Mouse (Mus musculus): ENCODE data around the gene Actn4. TPM values are rescaled to one million over a fixed set of nuclear protein-coding genes. Genes with fewer than 3 reads are reported as not detected.

The Actn4 gene
- polyA plus RNA-seq, 1 experiment from 2014 or later, result 141 TPM

DNA sequence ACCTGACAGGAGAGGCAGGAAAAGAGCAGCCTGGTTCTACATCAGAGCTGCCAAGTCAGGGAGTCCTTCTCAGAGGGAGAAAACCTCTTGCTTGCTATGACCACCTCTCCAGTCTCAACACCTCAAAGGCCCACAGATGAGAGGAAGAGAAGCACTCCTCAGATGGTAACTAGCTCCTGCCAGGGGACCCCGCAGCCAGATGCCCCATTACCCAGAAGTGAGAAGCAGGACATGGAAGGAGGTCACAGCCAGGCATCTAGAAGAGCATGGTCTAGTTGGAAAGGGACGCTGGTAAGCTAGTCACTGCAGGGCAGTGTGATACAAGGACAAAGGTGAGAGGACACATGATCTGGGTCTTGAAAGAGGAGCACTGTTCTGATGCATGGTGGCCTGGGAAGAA lies 28.3 kb downstream of the Actn4 start:
- H3K4me3 ChIP-seq (ENCODE audit: low read depth, low read length), result no peak overlapping the region
- H3K36me3 ChIP-seq (ENCODE audit: control insufficient read depth, insufficient read depth, low read length), result no peaks in the 10 kb centered on the region
- H3K27ac ChIP-seq (ENCODE audit: low read depth, low read length), result no peak overlapping the region
- ATAC-seq (ENCODE audit: low FRiP score), result no peak
- no peak overlapping the region for H3K4me2 ChIP-seq
- WGBS, result 96% methylated on average over 2 of the region's 2 CpGs
- no peak overlapping the region for H3K9ac ChIP-seq (ENCODE audit: low read length)
- H3K4me1 ChIP-seq (ENCODE audit: control insufficient read depth, insufficient read depth, low read length), result peaks cover 6% of the 10 kb centered on the region; the same call in 1 of the 2 replicates
- no peaks in the 10 kb centered on the region for H3K27me3 ChIP-seq (ENCODE audit: control insufficient read depth, insufficient read depth, low read length)
- no peaks in the 10 kb centered on the region for H3K9me3 ChIP-seq (ENCODE audit: control insufficient read depth, low read length)
- no peak for DNase-seq (ENCODE audit: low spot score, missing footprints)

DNA sequence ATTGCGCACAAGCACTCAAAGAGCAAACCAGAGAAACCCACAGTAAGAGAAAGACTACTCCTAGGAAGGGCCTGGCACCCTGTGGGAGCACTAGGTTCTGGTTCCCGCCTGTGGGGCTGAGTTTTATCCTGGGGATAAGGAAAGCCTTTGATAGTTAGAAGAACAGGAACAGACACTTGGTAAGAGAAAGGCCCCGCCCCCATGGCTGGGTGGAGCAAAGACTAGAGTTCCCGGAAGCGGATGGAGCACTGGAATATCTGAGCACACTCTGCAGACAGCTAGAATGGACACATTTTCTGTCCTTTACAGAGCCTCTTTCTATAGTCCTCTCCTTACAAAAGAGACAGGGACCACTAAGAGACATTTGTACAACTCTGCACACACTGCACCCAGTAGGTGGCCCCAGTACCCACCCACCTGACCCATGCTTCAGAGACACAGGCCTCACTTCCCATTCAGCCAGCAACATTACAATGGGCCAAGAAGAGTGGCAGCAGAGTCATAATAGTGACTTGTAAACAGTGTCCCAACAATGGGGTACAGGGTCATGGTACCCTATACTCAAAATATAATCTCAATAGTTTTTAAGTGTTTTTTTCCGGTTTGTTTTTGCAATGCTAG lies 29.6 kb downstream of the Actn4 start:
- H3K4me1 ChIP-seq (ENCODE audit: control insufficient read depth, insufficient read depth, low read length), result peaks cover 6% of the 10 kb centered on the region; the same call in 1 of the 2 replicates
- ATAC-seq (ENCODE audit: low FRiP score) (no peak), DNase-seq (ENCODE audit: low spot score, missing footprints) (no peak)
- no peaks in the 10 kb centered on the region for H3K36me3 ChIP-seq (ENCODE audit: control insufficient read depth, insufficient read depth, low read length)
- H3K27ac ChIP-seq (ENCODE audit: low read depth, low read length), result no peak overlapping the region
- H3K9ac ChIP-seq (ENCODE audit: low read length), result no peak overlapping the region
- H3K4me3 ChIP-seq (ENCODE audit: low read depth, low read length), result no peak overlapping the region
- H3K9me3 ChIP-seq (ENCODE audit: control insufficient read depth, low read length), result no peaks in the 10 kb centered on the region
- H3K4me2 ChIP-seq, result no peak overlapping the region
- no peaks in the 10 kb centered on the region for H3K27me3 ChIP-seq (ENCODE audit: control insufficient read depth, insufficient read depth, low read length)
- 85% methylated on average over 6 of the region's 6 CpGs for WGBS

DNA sequence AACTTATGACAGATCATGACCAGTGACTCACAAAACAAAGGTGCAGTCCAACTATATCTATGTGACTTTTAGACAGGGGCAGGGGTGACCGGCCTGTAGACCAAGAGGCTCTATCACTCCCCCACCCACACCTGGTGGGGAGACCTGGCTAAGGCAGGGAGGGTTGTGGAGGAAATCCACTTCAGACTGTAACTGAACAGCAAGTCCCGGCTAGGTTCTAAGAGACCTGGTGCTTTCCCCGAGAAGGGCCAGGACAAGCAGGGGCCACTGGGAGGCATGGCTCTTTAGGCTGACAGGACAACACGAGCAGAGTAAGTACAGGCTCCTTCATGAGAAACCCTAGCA lies 30.5 kb downstream of the Actn4 start:
- ATAC-seq (ENCODE audit: low FRiP score) (no peak), DNase-seq (ENCODE audit: low spot score, missing footprints) (no peak)
- H3K27me3 ChIP-seq (ENCODE audit: control insufficient read depth, insufficient read depth, low read length), result no peaks in the 10 kb centered on the region
- no peak overlapping the region for H3K27ac ChIP-seq (ENCODE audit: low read depth, low read length)
- H3K9ac ChIP-seq (ENCODE audit: low read length), result no peak overlapping the region
- 91% methylated on average over 4 of the region's 4 CpGs for WGBS
- H3K4me3 ChIP-seq (ENCODE audit: low read depth, low read length), result no peak overlapping the region
- no peaks in the 10 kb centered on the region for H3K36me3 ChIP-seq (ENCODE audit: control insufficient read depth, insufficient read depth, low read length)
- peaks cover under 1% of the 10 kb centered on the region; the same call in 1 of the 2 replicates for H3K4me1 ChIP-seq (ENCODE audit: control insufficient read depth, insufficient read depth, low read length)
- H3K4me2 ChIP-seq, result no peak overlapping the region
- no peaks in the 10 kb centered on the region for H3K9me3 ChIP-seq (ENCODE audit: control insufficient read depth, low read length)

DNA sequence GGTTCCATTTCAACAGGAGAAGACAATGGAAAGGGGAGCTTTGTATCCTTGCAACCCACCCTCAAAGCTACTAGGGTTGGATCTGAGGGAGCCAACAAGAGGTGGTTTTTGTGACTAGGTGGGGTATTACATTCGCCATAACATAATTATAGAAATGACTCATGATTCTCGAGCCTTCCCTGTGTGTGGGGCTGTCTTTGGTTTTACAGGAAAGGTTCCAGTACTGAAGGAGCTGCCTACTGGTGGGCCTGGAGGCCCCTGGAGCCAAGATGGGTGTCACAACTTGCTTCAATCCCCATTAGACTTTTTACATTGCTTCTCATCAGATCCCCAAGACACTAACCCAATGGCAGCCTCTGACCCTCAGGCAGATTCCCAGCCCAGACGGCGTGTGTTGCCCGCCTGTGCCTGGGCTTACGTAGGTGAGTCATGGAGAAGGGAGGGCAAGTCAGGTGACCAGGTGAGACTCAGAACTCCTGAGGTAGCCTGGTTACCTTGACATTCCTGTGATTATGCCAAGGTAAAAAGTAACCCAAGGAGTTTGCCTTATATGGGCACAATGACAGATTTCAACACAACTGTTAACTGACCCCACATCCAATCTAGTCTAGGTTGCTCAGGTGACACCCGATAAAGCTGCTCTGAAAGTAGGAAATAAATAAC lies 31.0 kb downstream of the Actn4 start:
- Histone ChIP-seq H3K27ac (ENCODE audit: low read depth, low read length) (no peak overlapping the region), H3K36me3 (ENCODE audit: control insufficient read depth, insufficient read depth, low read length) (no peaks in the 10 kb centered on the region), H3K9ac (ENCODE audit: low read length) (no peak overlapping the region), H3K9me3 (ENCODE audit: control insufficient read depth, low read length) (no peaks in the 10 kb centered on the region), H3K27me3 (ENCODE audit: control insufficient read depth, insufficient read depth, low read length) (no peaks in the 10 kb centered on the region), H3K4me2 (no peak overlapping the region), H3K4me3 (ENCODE audit: low read depth, low read length) (no peak overlapping the region), H3K4me1 (ENCODE audit: control insufficient read depth, insufficient read depth, low read length) (no peaks in the 10 kb centered on the region)
- WGBS, result 95% methylated on average over 7 of the region's 7 CpGs
- ATAC-seq (ENCODE audit: low FRiP score) (no peak), DNase-seq (ENCODE audit: low spot score, missing footprints) (no peak)

DNA sequence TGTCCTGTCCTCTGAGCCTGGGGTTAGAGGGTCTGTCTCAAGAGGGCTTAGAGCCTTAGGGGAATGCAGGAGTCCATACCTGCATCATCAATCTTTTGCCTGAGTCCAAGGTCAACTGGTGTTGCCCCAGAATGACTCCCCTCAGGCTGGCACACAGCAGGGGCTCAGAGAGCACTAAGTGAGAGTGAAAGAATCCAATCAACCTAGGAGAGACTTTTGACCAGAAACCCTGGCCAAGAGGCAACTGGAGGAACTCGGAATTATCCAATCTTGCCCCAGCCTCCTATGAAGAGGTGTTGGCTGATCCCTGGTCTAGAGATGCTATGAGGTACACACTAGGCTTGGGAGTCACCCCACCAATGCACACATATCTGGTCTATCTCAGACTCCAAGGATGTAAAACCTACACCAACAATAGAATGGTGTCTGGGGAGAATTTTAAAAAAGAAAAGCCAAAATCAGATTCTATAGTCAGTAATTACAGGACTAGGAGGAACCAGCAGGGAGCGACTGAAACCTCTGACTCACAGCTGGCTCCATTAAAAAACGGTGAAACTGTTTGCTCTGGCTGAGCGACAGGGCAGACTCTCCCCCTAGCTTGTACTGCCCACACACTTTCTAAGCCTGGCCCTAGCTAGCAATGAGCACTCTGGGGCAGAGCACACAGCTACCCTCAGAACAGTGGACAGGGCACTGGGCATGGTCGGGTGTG lies 31.7 kb downstream of the Actn4 start:
- no peak overlapping the region for H3K4me2 ChIP-seq
- ATAC-seq (ENCODE audit: low FRiP score) (no peak), DNase-seq (ENCODE audit: low spot score, missing footprints) (no peak)
- no peak overlapping the region for H3K4me3 ChIP-seq (ENCODE audit: low read depth, low read length)
- H3K27ac ChIP-seq (ENCODE audit: low read depth, low read length), result no peak overlapping the region
- no peaks in the 10 kb centered on the region for H3K9me3 ChIP-seq (ENCODE audit: control insufficient read depth, low read length)
- no peaks in the 10 kb centered on the region for H3K4me1 ChIP-seq (ENCODE audit: control insufficient read depth, insufficient read depth, low read length)
- H3K36me3 ChIP-seq (ENCODE audit: control insufficient read depth, insufficient read depth, low read length), result no peaks in the 10 kb centered on the region
- WGBS, result 72% methylated on average over 5 of the region's 5 CpGs
- no peaks in the 10 kb centered on the region for H3K27me3 ChIP-seq (ENCODE audit: control insufficient read depth, insufficient read depth, low read length)
- H3K9ac ChIP-seq (ENCODE audit: low read length), result no peak overlapping the region

DNA sequence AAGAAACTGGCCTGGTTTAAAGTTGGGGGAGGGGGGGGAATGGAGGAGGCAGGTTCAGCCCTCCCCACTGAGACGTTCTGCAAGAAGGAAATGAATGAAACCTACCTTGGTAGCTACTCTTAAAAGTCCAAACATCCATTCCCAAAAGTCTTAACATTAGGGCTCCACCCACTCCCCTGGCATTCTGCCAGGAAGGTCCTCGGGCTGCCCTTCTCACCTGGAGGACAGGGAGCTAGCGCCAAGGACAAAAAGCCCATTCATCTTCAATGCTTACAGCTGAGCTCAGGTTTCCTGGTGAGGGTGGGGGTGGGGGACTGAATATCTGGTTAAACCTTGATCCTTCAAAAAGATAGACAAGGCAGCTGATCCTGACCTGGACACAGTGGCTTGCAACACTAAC lies 32.8 kb downstream of the Actn4 start:
- no peak for DNase-seq (ENCODE audit: low spot score, missing footprints)
- Histone ChIP-seq H3K4me1 (ENCODE audit: control insufficient read depth, insufficient read depth, low read length) (peaks cover 5% of the 10 kb centered on the region), H3K9me3 (ENCODE audit: control insufficient read depth, low read length) (no peaks in the 10 kb centered on the region), H3K27ac (ENCODE audit: low read depth, low read length) (no peak overlapping the region), H3K27me3 (ENCODE audit: control insufficient read depth, insufficient read depth, low read length) (no peaks in the 10 kb centered on the region), H3K36me3 (ENCODE audit: control insufficient read depth, insufficient read depth, low read length) (no peaks in the 10 kb centered on the region), H3K4me3 (ENCODE audit: low read depth, low read length) (no peak overlapping the region), H3K4me2 (no peak overlapping the region), H3K9ac (ENCODE audit: low read length) (no peak overlapping the region)
- WGBS, result 72% methylated on average over 3 of the region's 3 CpGs
- no peak for ATAC-seq (ENCODE audit: low FRiP score)

DNA sequence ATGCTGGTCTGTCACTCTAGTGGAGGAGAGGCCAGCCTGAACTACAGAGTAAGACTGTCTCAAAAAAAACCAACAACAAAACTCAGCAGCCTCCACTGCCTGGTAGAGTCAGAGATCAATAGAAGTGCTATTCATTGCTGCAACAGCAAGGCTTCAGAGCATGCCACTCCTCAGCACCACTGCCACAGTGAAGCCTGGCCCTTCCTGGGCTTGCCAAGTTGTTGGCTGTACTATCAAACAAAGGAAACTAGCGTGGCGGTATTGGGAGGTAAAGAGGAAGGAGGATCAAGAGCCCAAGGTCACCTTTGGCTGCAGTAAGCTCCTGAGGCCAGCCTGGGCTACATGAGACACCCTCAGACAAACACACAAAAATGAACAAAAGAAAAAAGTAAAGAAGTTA lies 36.0 kb downstream of the Actn4 start:
- H3K9ac ChIP-seq (ENCODE audit: low read length), result no peak overlapping the region
- no peaks in the 10 kb centered on the region for H3K27me3 ChIP-seq (ENCODE audit: control insufficient read depth, insufficient read depth, low read length)
- peaks cover 16% of the 10 kb centered on the region for H3K4me1 ChIP-seq (ENCODE audit: control insufficient read depth, insufficient read depth, low read length)
- no peaks in the 10 kb centered on the region for H3K36me3 ChIP-seq (ENCODE audit: control insufficient read depth, insufficient read depth, low read length)
- H3K27ac ChIP-seq (ENCODE audit: low read depth, low read length), result no peak overlapping the region
- no peak overlapping the region for H3K4me3 ChIP-seq (ENCODE audit: low read depth, low read length)
- H3K4me2 ChIP-seq, result no peak overlapping the region
- ATAC-seq (ENCODE audit: low FRiP score), result no peak
- 71% methylated on average over 2 of the region's 2 CpGs for WGBS
- DNase-seq (ENCODE audit: low spot score, missing footprints), result no peak
- H3K9me3 ChIP-seq (ENCODE audit: control insufficient read depth, low read length), result no peaks in the 10 kb centered on the region

DNA sequence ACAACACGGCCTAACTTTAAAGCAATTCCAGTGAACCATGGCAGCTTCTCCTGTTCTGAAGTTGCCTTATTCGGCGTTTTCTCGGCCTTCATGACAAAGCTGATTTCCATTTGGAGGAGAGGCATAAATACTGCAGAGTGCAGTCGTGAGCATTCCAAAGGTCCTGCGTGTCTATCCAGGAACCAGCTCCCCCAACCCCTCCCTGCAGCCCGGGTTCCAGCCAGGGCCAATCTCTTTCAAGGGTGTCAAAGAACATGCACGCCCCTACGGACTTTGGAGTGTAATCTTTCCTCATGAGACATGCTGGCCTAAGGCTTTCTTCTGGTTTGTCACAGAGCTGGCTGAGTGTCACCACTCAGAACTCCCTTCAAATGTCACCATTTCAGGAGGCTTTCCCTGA lies 36.8 kb downstream of the Actn4 start:
- ATAC-seq (ENCODE audit: low FRiP score), result no peak
- Histone ChIP-seq H3K4me2 (no peak overlapping the region), H3K9me3 (ENCODE audit: control insufficient read depth, low read length) (no peaks in the 10 kb centered on the region), H3K27me3 (ENCODE audit: control insufficient read depth, insufficient read depth, low read length) (no peaks in the 10 kb centered on the region), H3K36me3 (ENCODE audit: control insufficient read depth, insufficient read depth, low read length) (no peaks in the 10 kb centered on the region), H3K4me3 (ENCODE audit: low read depth, low read length) (no peak overlapping the region), H3K9ac (ENCODE audit: low read length) (no peak overlapping the region), H3K27ac (ENCODE audit: low read depth, low read length) (no peak overlapping the region), H3K4me1 (ENCODE audit: control insufficient read depth, insufficient read depth, low read length) (peaks cover 16% of the 10 kb centered on the region)
- DNase-seq (ENCODE audit: low spot score, missing footprints), result no peak
- WGBS, result 73% methylated on average over 9 of the region's 9 CpGs

DNA sequence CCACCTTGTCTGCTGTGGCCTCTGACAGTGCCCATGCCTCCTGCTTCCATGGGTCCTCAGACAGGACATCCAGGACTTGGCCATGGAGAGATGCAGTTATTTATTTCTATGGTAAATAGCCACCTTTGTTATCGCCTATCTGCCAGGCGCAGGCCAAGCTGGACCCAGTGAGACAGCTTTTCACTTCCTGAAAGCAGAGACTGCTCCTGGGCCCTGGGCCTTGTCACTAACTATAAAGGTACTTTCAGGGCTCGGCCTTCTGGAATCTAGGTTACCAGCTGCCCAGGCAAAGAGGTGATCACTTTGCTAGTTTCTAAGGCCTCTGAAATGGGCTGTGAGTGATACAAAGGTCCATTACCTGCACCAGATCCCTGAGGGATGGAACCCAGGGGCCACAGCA lies 37.3 kb downstream of the Actn4 start:
- WGBS, result 92% methylated on average over 3 of the region's 3 CpGs
- no peaks in the 10 kb centered on the region for H3K9me3 ChIP-seq (ENCODE audit: control insufficient read depth, low read length)
- DNase-seq (ENCODE audit: low spot score, missing footprints), result no peak
- H3K36me3 ChIP-seq (ENCODE audit: control insufficient read depth, insufficient read depth, low read length), result no peaks in the 10 kb centered on the region
- no peak overlapping the region for H3K27ac ChIP-seq (ENCODE audit: low read depth, low read length)
- H3K9ac ChIP-seq (ENCODE audit: low read length), result no peak overlapping the region
- no peak overlapping the region for H3K4me3 ChIP-seq (ENCODE audit: low read depth, low read length)
- peaks cover 16% of the 10 kb centered on the region for H3K4me1 ChIP-seq (ENCODE audit: control insufficient read depth, insufficient read depth, low read length)
- no peak overlapping the region for H3K4me2 ChIP-seq
- no peak for ATAC-seq (ENCODE audit: low FRiP score)
- no peaks in the 10 kb centered on the region for H3K27me3 ChIP-seq (ENCODE audit: control insufficient read depth, insufficient read depth, low read length)
